Mouse (Mus musculus): Measurements from ENCODE around the gene Ahnak. TPM values are rescaled to one million over a fixed set of nuclear protein-coding genes. Genes with fewer than 3 reads are reported as not detected.

Ahnak gene
- polyA plus RNA-seq, 1 experiment from 2014 or later: 2.7 TPM

DNA sequence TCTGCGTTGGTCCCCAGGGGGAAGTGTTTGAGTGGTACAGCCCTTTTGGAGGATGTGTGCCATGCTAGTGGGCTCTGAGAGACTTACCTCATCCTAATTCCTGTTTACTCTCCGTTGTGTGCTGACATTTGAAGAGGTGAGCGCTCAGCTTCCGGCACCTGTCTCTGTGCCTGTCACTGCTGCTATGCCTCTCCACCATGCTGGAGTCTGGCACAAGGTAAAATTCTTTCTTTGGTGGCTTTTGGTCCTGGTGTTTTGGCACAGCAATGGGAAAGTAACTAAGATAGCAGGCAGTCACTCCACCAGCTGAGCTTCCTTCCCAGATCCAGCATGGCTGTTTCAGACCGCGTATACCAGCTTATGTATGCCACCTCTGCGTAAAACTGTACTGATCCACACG, 110.7 kb downstream of the Ahnak start:
- no peak for ATAC-seq (ENCODE audit: low read depth)

DNA sequence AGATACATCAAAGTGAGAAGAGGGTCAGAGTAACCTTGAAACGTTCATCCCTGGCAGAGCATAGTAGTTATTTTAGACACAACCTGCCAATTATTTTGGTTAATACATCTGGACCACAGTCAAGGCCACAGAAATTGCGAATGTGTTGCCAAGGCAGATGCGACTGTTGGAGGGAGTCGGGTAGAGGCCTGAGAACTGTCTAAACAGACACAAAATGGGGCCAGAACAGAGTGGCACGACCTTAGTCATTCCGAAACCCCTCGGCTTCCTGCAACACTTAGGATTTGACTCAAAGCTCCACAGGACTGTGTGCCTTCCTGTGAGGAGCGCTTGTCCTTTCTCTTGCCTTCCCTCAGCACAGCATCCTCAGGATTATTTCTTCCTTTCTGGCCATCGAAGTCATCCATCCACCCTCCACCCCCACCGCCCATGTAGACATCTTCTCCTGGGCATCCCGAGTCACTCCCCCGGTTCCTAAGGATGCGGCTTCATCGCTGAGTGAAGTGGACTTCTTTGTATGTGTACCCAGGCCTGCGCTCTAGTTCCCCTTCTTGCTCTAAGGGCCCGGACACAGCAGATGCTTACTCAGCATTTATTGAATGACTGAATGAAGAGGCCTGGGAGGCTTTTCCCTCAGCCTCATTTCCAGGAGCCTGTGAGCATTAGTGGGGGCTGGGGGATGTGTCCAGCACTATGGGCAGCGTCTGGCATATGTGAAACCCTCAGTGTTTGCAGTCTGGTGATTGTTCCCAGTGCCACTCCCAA, 111.4 kb downstream of the Ahnak start:
- H3K9ac ChIP-seq (replicated peaks; ENCODE audit: low read depth, low read length): no peak overlapping the region
- WGBS: 91% methylated on average over 17 of the region's 17 CpGs

More for the DNA sequence above, 110.7 kb downstream of the Ahnak start:
- H3K27me3 ChIP-seq (ENCODE audit: control insufficient read depth, insufficient read depth, low read length): no peaks in the 10 kb centered on the region
- no peak overlapping the region for H3K9ac ChIP-seq (replicated peaks; ENCODE audit: low read depth, low read length)
- no peak overlapping the region for H3K27ac ChIP-seq (ENCODE audit: low read depth, low read length)
- no peaks in the 10 kb centered on the region for H3K4me1 ChIP-seq (ENCODE audit: control insufficient read depth, insufficient read depth, low read length)
- H3K36me3 ChIP-seq (ENCODE audit: control insufficient read depth, insufficient read depth, low read length): no peaks in the 10 kb centered on the region
- no peaks in the 10 kb centered on the region for H3K9me3 ChIP-seq (ENCODE audit: control insufficient read depth, low read length)
- H3K4me3 ChIP-seq (ENCODE audit: low read depth, low read length): no peak overlapping the region
- whole genome bisulfite sequencing: 93% methylated on average over 8 of the region's 8 CpGs
- no peak overlapping the region for H3K4me2 ChIP-seq (ENCODE audit: low read depth, low read length)

DNA sequence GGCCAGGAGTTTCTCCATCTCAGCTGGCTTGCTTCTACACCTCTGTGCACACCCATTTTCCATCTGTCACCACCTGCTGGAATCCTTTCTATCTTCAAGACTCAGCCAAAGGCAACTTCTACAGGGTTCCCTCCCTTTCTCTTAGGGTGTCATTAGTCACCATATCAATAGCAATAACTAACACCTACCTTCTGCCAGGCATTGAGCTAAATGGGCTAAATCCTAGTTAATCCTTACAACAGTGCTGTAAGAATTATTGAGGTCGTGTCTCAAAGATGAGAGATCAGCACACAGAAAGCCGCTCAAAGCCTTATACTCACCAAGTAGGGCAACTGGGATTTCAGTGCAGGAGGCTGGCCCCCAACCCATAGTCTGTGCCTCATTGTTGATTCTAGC, 112.0 kb downstream of the Ahnak start:
- Histone ChIP-seq H3K27ac (ENCODE audit: low read depth, low read length) (no peak overlapping the region), H3K9ac (replicated peaks; ENCODE audit: low read depth, low read length) (no peak overlapping the region), H3K4me2 (ENCODE audit: low read depth, low read length) (no peak overlapping the region), H3K9me3 (ENCODE audit: control insufficient read depth, low read length) (no peaks in the 10 kb centered on the region), H3K27me3 (ENCODE audit: control insufficient read depth, insufficient read depth, low read length) (no peaks in the 10 kb centered on the region), H3K36me3 (ENCODE audit: control insufficient read depth, insufficient read depth, low read length) (no peaks in the 10 kb centered on the region), H3K4me3 (ENCODE audit: low read depth, low read length) (no peak overlapping the region), H3K4me1 (ENCODE audit: control insufficient read depth, insufficient read depth, low read length) (no peaks in the 10 kb centered on the region)
- WGBS: 81% methylated on average over 2 of the region's 2 CpGs
- no peak for ATAC-seq (ENCODE audit: low read depth)

More for the DNA sequence above, 111.4 kb downstream of the Ahnak start:
- Histone ChIP-seq H3K27me3 (ENCODE audit: control insufficient read depth, insufficient read depth, low read length) (no peaks in the 10 kb centered on the region), H3K4me1 (ENCODE audit: control insufficient read depth, insufficient read depth, low read length) (no peaks in the 10 kb centered on the region), H3K36me3 (ENCODE audit: control insufficient read depth, insufficient read depth, low read length) (no peaks in the 10 kb centered on the region), H3K9me3 (ENCODE audit: control insufficient read depth, low read length) (no peaks in the 10 kb centered on the region), H3K4me3 (ENCODE audit: low read depth, low read length) (no peak overlapping the region), H3K27ac (ENCODE audit: low read depth, low read length) (no peak overlapping the region), H3K4me2 (ENCODE audit: low read depth, low read length) (no peak overlapping the region)
- no peak for ATAC-seq (ENCODE audit: low read depth)

DNA sequence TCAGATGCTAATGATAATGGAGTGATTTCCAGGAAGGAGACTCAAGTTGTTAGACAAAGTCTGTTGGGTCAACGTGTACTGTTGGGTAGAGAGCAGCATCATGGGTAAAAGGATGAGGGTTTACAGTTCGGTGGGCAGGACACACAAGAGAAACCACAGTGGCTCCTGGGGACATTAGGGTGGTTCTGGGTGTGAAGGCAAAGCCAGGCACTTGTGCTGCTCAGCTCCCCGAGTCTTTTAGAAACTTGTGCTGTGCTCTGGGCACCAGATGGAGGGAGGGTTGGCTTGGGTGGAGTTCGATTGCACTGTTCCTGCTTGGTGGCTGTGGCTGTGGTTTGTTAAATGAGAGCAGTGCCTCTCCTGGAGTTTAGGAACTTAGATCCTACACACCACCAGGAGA, 114.9 kb downstream of the Ahnak start:
- no peaks in the 10 kb centered on the region for H3K27me3 ChIP-seq (ENCODE audit: control insufficient read depth, insufficient read depth, low read length)
- H3K9me3 ChIP-seq (ENCODE audit: control insufficient read depth, low read length): no peaks in the 10 kb centered on the region
- no peaks in the 10 kb centered on the region for H3K36me3 ChIP-seq (ENCODE audit: control insufficient read depth, insufficient read depth, low read length)
- H3K4me2 ChIP-seq (ENCODE audit: low read depth, low read length): no peak overlapping the region
- H3K9ac ChIP-seq (replicated peaks; ENCODE audit: low read depth, low read length): no peak overlapping the region
- 86% methylated on average over 4 of the region's 4 CpGs for WGBS
- no peak for ATAC-seq (ENCODE audit: low read depth)
- no peak overlapping the region for H3K4me3 ChIP-seq (ENCODE audit: low read depth, low read length)
- no peak overlapping the region for H3K27ac ChIP-seq (ENCODE audit: low read depth, low read length)
- no peaks in the 10 kb centered on the region for H3K4me1 ChIP-seq (ENCODE audit: control insufficient read depth, insufficient read depth, low read length)

DNA sequence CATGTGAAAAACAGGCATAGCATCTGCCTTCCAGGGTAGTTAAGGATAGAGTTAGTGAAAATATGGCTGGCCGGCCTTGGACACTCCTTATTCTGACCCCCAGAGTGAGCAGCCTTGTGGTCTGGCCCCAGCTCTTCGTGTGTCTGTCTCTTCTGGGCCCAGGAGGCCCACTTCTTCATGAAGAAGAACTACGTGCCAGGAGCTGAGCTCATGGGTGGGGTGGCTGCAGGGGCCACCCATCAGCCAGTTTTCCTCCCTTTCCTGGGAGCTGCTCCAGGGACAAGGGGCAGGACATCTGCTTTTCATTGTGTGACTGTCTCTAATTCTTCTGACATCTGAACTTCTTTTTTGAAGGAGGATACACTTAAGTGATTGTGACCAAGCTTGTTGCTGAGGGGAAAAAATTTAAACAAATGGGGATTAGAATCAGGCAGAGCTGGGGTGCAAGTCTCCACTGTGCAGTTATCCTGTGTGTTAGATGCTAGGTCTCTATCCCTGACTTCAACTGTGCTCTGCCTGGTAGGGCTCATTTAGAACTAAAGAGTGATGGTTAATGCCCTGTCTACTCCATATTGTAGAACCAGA, 116.1 kb downstream of the Ahnak start:
- WGBS: 81% methylated on average over 3 of the region's 3 CpGs

DNA sequence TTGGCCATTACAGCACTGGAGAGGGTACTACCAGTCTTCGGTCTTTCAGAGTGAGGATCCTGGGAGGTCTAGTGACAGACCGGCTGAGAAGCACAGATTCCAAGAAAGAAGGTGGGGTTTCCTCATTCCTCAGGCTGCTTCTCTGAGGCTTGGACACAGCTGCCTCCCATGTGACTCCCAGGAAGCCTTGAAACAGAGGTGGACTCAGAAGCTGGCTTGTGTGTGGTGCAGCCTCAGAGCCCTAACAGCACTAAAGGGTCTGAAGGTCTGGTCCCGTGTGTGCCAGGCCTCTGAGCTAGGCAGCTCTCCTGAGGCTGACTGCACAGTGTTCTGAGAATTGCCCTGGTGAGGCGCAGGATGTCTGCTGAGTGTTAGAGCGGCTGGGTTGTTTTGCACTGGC, 117.0 kb downstream of the Ahnak start:
- ATAC-seq (ENCODE audit: low read depth): no peak
- 73% methylated on average over 5 of the region's 5 CpGs for whole genome bisulfite sequencing
- no peaks in the 10 kb centered on the region for H3K36me3 ChIP-seq (ENCODE audit: control insufficient read depth, insufficient read depth, low read length)
- no peak overlapping the region for H3K4me2 ChIP-seq (ENCODE audit: low read depth, low read length)
- no peak overlapping the region for H3K4me3 ChIP-seq (ENCODE audit: low read depth, low read length)
- H3K27ac ChIP-seq (ENCODE audit: low read depth, low read length): no peak overlapping the region
- no peaks in the 10 kb centered on the region for H3K27me3 ChIP-seq (ENCODE audit: control insufficient read depth, insufficient read depth, low read length)
- no peak overlapping the region for H3K9ac ChIP-seq (replicated peaks; ENCODE audit: low read depth, low read length)
- H3K4me1 ChIP-seq (ENCODE audit: control insufficient read depth, insufficient read depth, low read length): no peaks in the 10 kb centered on the region
- no peaks in the 10 kb centered on the region for H3K9me3 ChIP-seq (ENCODE audit: control insufficient read depth, low read length)

More for the DNA sequence above, 116.1 kb downstream of the Ahnak start:
- H3K4me2 ChIP-seq (ENCODE audit: low read depth, low read length): no peak overlapping the region
- ATAC-seq (ENCODE audit: low read depth): no peak
- H3K27me3 ChIP-seq (ENCODE audit: control insufficient read depth, insufficient read depth, low read length): no peaks in the 10 kb centered on the region
- H3K36me3 ChIP-seq (ENCODE audit: control insufficient read depth, insufficient read depth, low read length): no peaks in the 10 kb centered on the region
- H3K9me3 ChIP-seq (ENCODE audit: control insufficient read depth, low read length): no peaks in the 10 kb centered on the region
- H3K27ac ChIP-seq (ENCODE audit: low read depth, low read length): no peak overlapping the region
- H3K9ac ChIP-seq (replicated peaks; ENCODE audit: low read depth, low read length): no peak overlapping the region
- no peak overlapping the region for H3K4me3 ChIP-seq (ENCODE audit: low read depth, low read length)
- no peaks in the 10 kb centered on the region for H3K4me1 ChIP-seq (ENCODE audit: control insufficient read depth, insufficient read depth, low read length)

DNA sequence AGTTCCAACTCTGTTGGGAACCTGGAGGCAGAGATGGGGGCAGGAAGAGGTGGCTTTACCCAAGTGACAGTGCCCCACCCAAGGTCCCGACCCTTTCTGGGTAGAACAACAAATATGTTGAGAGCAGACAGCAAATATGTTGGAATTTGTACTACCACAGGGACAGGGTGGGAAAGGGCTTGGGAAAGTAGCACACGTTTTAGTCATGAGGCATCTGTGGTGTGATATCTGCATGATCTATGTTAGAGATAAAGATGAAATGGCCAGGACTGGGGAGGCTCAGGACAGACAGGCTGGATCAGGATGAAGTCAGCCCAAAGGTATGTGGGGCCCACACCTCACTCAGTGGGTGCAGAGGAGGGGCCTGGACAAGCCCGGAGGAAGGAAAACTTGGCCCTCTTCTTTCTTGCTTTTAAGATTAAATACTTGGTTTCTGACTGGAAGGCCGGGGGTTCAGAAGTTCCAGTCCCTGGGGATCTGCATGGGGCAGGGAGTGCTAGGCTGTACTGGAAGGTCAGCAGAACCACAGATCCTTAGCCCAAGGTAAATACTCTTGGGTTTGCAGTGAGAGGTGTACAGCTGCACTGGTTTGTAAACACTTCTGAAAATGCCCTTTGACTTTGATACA, 117.8 kb downstream of the Ahnak start:
- H3K4me2 ChIP-seq (ENCODE audit: low read depth, low read length): no peak overlapping the region
- no peaks in the 10 kb centered on the region for H3K9me3 ChIP-seq (ENCODE audit: control insufficient read depth, low read length)
- no peaks in the 10 kb centered on the region for H3K36me3 ChIP-seq (ENCODE audit: control insufficient read depth, insufficient read depth, low read length)
- H3K9ac ChIP-seq (replicated peaks; ENCODE audit: low read depth, low read length): no peak overlapping the region
- 72% methylated on average over 4 of the region's 4 CpGs for WGBS
- no peak overlapping the region for H3K4me3 ChIP-seq (ENCODE audit: low read depth, low read length)
- no peak for ATAC-seq (ENCODE audit: low read depth)
- H3K4me1 ChIP-seq (ENCODE audit: control insufficient read depth, insufficient read depth, low read length): no peaks in the 10 kb centered on the region
- no peaks in the 10 kb centered on the region for H3K27me3 ChIP-seq (ENCODE audit: control insufficient read depth, insufficient read depth, low read length)
- H3K27ac ChIP-seq (ENCODE audit: low read depth, low read length): no peak overlapping the region

DNA sequence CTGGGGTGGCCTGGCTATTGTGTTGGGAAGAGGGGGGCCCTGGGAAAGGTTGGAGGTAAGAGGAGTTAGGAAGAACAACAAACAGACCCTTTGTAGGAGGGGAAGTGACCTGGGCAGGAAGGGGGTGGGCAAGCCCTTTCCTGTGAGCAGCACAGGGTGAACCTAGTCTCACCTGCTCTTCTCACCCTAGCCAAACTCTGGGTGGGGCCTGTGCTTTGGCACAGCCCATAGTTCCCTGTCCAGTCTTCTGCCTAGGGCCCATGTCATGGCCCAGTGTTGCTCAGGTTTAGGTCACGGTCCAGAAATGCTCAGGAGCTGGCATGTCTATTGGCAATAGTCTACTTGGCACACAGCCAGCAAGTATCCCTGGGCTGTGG, 118.3 kb downstream of the Ahnak start:
- no peak for ATAC-seq (ENCODE audit: low read depth)
- Histone ChIP-seq H3K4me2 (ENCODE audit: low read depth, low read length) (no peak overlapping the region), H3K27me3 (ENCODE audit: control insufficient read depth, insufficient read depth, low read length) (no peaks in the 10 kb centered on the region), H3K36me3 (ENCODE audit: control insufficient read depth, insufficient read depth, low read length) (no peaks in the 10 kb centered on the region), H3K9me3 (ENCODE audit: control insufficient read depth, low read length) (no peaks in the 10 kb centered on the region), H3K4me3 (ENCODE audit: low read depth, low read length) (no peak overlapping the region), H3K4me1 (ENCODE audit: control insufficient read depth, insufficient read depth, low read length) (no peaks in the 10 kb centered on the region), H3K9ac (replicated peaks; ENCODE audit: low read depth, low read length) (no peak overlapping the region), H3K27ac (ENCODE audit: low read depth, low read length) (no peak overlapping the region)
- WGBS: 81% methylated on average over 1 of the region's 1 CpGs

DNA sequence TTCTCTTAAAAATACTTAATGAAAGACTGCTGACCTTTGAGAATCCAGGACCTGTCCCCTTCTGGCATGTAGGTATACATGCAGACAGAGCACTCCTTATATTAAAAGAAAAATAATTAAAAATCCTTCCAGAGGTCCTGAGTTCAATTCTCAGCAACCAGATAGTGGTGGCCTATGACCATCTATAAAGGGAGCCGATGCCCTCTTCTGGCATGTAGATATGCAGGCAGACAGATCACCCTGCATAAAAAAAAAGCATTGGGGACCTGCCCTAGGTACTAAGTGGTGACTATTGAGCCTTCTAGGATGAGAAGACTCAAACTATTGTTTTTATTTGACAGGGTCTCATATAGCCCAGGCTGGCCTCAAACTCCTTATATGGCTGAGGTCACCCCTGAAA, 119.5 kb downstream of the Ahnak start:
- no peak for ATAC-seq (ENCODE audit: low read depth)
- no peak overlapping the region for H3K4me3 ChIP-seq (ENCODE audit: low read depth, low read length)
- H3K27me3 ChIP-seq (ENCODE audit: control insufficient read depth, insufficient read depth, low read length): no peaks in the 10 kb centered on the region
- H3K4me1 ChIP-seq (ENCODE audit: control insufficient read depth, insufficient read depth, low read length): no peaks in the 10 kb centered on the region
- no peaks in the 10 kb centered on the region; the same call in 1 of the 2 replicates for H3K36me3 ChIP-seq (ENCODE audit: control insufficient read depth, insufficient read depth, low read length)
- no peak overlapping the region for H3K9ac ChIP-seq (replicated peaks; ENCODE audit: low read depth, low read length)
- WGBS: 88% methylated on average over 1 of the region's 1 CpGs
- no peaks in the 10 kb centered on the region for H3K9me3 ChIP-seq (ENCODE audit: control insufficient read depth, low read length)
- no peak overlapping the region for H3K4me2 ChIP-seq (ENCODE audit: low read depth, low read length)
- H3K27ac ChIP-seq (ENCODE audit: low read depth, low read length): no peak overlapping the region
